Mouse (Mus musculus): ENCODE data around the gene Inip. TPM values are rescaled to one million over a fixed set of nuclear protein-coding genes. Genes with fewer than 3 reads are reported as not detected.

The Inip gene
- polyA plus RNA-seq, 1 experiment = 1.6 TPM

DNA sequence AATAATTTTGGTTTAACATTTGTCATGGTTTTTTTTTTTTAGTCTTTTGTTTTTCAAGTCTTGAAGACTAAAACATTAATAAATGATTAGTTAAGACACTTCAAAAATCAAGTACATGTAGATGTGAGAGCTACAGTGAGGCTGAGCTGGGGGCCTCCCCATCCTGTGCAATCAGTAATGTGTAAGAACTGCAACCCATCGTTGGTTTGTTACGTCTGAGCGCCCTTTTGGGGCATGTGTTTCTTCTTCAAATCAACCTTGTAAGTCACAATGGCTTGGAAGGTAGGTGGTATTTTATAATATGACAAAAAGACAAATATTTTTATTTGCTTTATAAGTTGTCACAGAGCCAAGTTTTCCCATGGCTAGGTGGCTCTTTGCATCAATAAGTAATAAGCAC is 79.6 kb downstream of the Inip start:
- no peaks in the 10 kb centered on the region for H3K27me3 ChIP-seq (ENCODE audit: control insufficient read depth)
- no peaks in the 10 kb centered on the region for H3K9me3 ChIP-seq (ENCODE audit: control insufficient read depth, low read length)
- H3K36me3 ChIP-seq (ENCODE audit: control insufficient read depth) = peaks cover 19% of the 10 kb centered on the region
- H3K4me1 ChIP-seq (ENCODE audit: control insufficient read depth) = peaks cover 25% of the 10 kb centered on the region
- TF ChIP-seq GATA1 (IDR thresholded peaks at IDR 0.05; ENCODE audit: low read length) = no peak
- no peak for TF ChIP-seq TAL1 (IDR thresholded peaks at IDR 0.05; ENCODE audit: low read length)
- no peak overlapping the region for H3K4me3 ChIP-seq (replicated peaks)

Other genes with a start within 250 kb of the Inip start
- gene Hsdl2, start 220.0 kb downstream of the Inip start, polyA plus RNA-seq (2012) = 0.35 and 0.37 TPM in 2 replicates
- gene E130308A19Rik, start 175.4 kb downstream of the Inip start, polyA plus RNA-seq (2012) = 0.17 TPM in 2 replicates
- gene Snx30, start 4.3 kb upstream of the Inip start, polyA plus RNA-seq (2012) = 0.02 and 0.20 TPM in 2 replicates
- not detected in 2 replicates for gene Slc46a2, start 113.5 kb upstream of the Inip start, polyA plus RNA-seq (2012)
- not detected in 2 replicates for gene Mup4, start 159.1 kb upstream of the Inip start, polyA plus RNA-seq (2012)
- not detected in 2 replicates for gene Mup6, start 162.7 kb upstream of the Inip start, polyA plus RNA-seq (2012)